Mouse (Mus musculus) CH12.LX (cell line): ENCODE measurements at regions not wholly inside any gene's neighbourhood (a gene's known extent, or its start where the extent isn't known, plus 50 kb on each side); places are given as distances from the start of the nearest gene placed in this dataset.

ENCODE experiments used
- DNase-seq: peaks from one replicate; pipeline ENCODE4 v3.0.0-alpha.2; 2013; ENCODE audit errors: extremely low read depth
- H3K27ac ChIP-seq: 2 replicates; pipeline ENCODE4 v1.5.1; 2012; ENCODE audit warnings: low read depth, mild to moderate bottlenecking, control low read depth, moderate library complexity; ENCODE audit not compliant: insufficient read depth
- H3K27me3 ChIP-seq: replicated peaks from 2 replicates; pipeline ENCODE3; 2012; ENCODE audit warnings: inconsistent platforms
- H3K36me3 ChIP-seq, 2 experiments: replicated peaks in 1 of 2; 2 replicates each; pipeline versions ENCODE3 to v1.6.1; 2012; ENCODE audit warnings: inconsistent platforms in 1 of 2, low read length in 1 of 2, mild to moderate bottlenecking in 1 of 2, mixed read lengths in 1 of 2, moderate library complexity in 1 of 2; ENCODE audit not compliant: control insufficient read depth in 1 of 2, insufficient read depth in 1 of 2
- H3K4me1 ChIP-seq, 2 experiments: 2 replicates each; pipeline ENCODE4 v1.6.1; 2012; ENCODE audit warnings: inconsistent platforms in 1 of 2, moderate library complexity in 1 of 2; ENCODE audit not compliant: insufficient read depth in 2 of 2, control insufficient read depth in 1 of 2
- H3K4me2 ChIP-seq: 2 replicates; pipeline ENCODE4 v1.6.1; 2012; ENCODE audit warnings: low read depth, mild to moderate bottlenecking, control low read depth; ENCODE audit not compliant: poor library complexity, insufficient read depth, severe bottlenecking
- H3K4me3 ChIP-seq, 3 experiments: fragments of 150-350 bp in 1 of 3; sonication (generic) in 1 of 3; replicated peaks in 1 of 3; 2 replicates each; pipeline versions ENCODE3 to v1.5.1; 2011 to 2012; ENCODE audit warnings: low read depth in 2 of 3, low read length in 2 of 3, mild to moderate bottlenecking in 2 of 3, moderate library complexity in 2 of 3, control low read depth in 1 of 3, improper control_type of control experiment in 1 of 3, inconsistent platforms in 1 of 3, mixed read lengths in 1 of 3; ENCODE audit not compliant: poor library complexity in 1 of 3
- H3K79me2 ChIP-seq: replicated peaks from 2 replicates; pipeline ENCODE4 v1.6.1; 2012; ENCODE audit warnings: mild to moderate bottlenecking, moderate library complexity; ENCODE audit not compliant: control insufficient read depth, poor library complexity, insufficient read depth, severe bottlenecking; ENCODE audit errors: extremely low read depth
- H3K9ac ChIP-seq: 2 replicates; pipeline ENCODE4 v1.6.1; 2012; ENCODE audit warnings: low read depth, mild to moderate bottlenecking, control low read depth, moderate library complexity; ENCODE audit not compliant: insufficient read depth
- H3K9me3 ChIP-seq: replicated peaks from 2 replicates; pipeline ENCODE3; 2012; ENCODE audit warnings: low read length, inconsistent platforms, mixed read lengths
- CTCF ChIP-seq, 2 experiments: IDR thresholded peaks in 1 of 2; conservative IDR thresholded peaks in 1 of 2; 2 replicates each; pipeline ENCODE4 v1.5.1; 2011 to 2012; ENCODE audit warnings: low read depth in 2 of 2, low read length in 2 of 2, improper control_type of control experiment in 1 of 2, inconsistent platforms in 1 of 2, mild to moderate bottlenecking in 1 of 2, moderate library complexity in 1 of 2
- E2F4 ChIP-seq: IDR thresholded peaks from 2 replicates; pipeline ENCODE4 v1.6.1; 2011; ENCODE audit warnings: low read depth, low read length, improper control_type of control experiment; ENCODE audit not compliant: insufficient replicate concordance
- EP300 ChIP-seq: IDR thresholded peaks from 2 replicates; pipeline ENCODE4 v1.6.1; 2011; ENCODE audit warnings: low read length, improper control_type of control experiment
- ETS1 ChIP-seq: conservative IDR thresholded peaks from 2 replicates; pipeline ENCODE4 v1.6.1; 2012; ENCODE audit warnings: low read depth, mild to moderate bottlenecking, inconsistent platforms, low read length, improper control_type of control experiment, moderate library complexity
- IRF4 ChIP-seq: IDR thresholded peaks from 2 replicates; pipeline ENCODE4 v1.6.1; 2014; ENCODE audit warnings: low read depth, mild to moderate bottlenecking, inconsistent platforms, low read length, improper control_type of control experiment
- JUN ChIP-seq: IDR thresholded peaks from 2 replicates; pipeline ENCODE4 v1.6.1; 2011; ENCODE audit warnings: low read depth, mild to moderate bottlenecking, low read length, improper control_type of control experiment, moderate library complexity; ENCODE audit not compliant: insufficient read depth
- JUND ChIP-seq: conservative IDR thresholded peaks from 2 replicates; pipeline ENCODE4 v1.6.1; 2011; ENCODE audit warnings: low read depth, low read length, improper control_type of control experiment
- KAT2A ChIP-seq: IDR thresholded peaks from 2 replicates; pipeline ENCODE4 v1.6.1; 2012; ENCODE audit warnings: low read length, improper control_type of control experiment, inconsistent platforms; ENCODE audit not compliant: insufficient replicate concordance
- MAFK ChIP-seq: IDR thresholded peaks from 2 replicates; pipeline ENCODE4 v1.6.1; 2011; ENCODE audit warnings: low read length, improper control_type of control experiment; ENCODE audit not compliant: insufficient replicate concordance
- MAX ChIP-seq: IDR thresholded peaks from 2 replicates; pipeline ENCODE4 v1.6.1; 2011; ENCODE audit warnings: low read length, improper control_type of control experiment
- MYC ChIP-seq: IDR thresholded peaks from 2 replicates; pipeline ENCODE4 v1.6.1; 2011; ENCODE audit warnings: low read depth, mild to moderate bottlenecking, improper control_type of control experiment, low read length
- SMC3 ChIP-seq: IDR thresholded peaks from 2 replicates; pipeline ENCODE4 v1.6.1; 2011; ENCODE audit warnings: low read depth, low read length, improper control_type of control experiment
- TCF12 ChIP-seq: IDR thresholded peaks from 2 replicates; pipeline ENCODE4 v1.6.1; 2014; ENCODE audit warnings: low read depth, mild to moderate bottlenecking, inconsistent platforms, low read length, improper control_type of control experiment
- USF1 ChIP-seq: IDR thresholded peaks from 2 replicates; pipeline ENCODE4 v1.6.1; 2014; ENCODE audit warnings: low read depth, mild to moderate bottlenecking, inconsistent platforms, low read length, improper control_type of control experiment
- dilution Hi-C: fragments of 300-500 bp; cut with MboI; formaldehyde crosslinking; loops from 2 replicates; pipeline ENCODE4 v1.14.3; 2020; ENCODE audit warnings: low sequenced_read_pairs; ENCODE audit not compliant: extremely low pct_unique_long_range_greater_than_20kb, extremely low pct_ligation_motif_present
- in situ Hi-C: fragments of 300-500 bp; cut with MboI; formaldehyde crosslinking; loops from 3 replicates; pipeline ENCODE4 v1.14.3; 2019; ENCODE audit warnings: low sequenced_read_pairs, low pct_ligation_motif_present, low pct_unique_long_range_greater_than_20kb, mixed read lengths

- in situ Hi-C loops = loop anchor here (10.0 kb wide), 1 partner anchor 983 kb away; the partner anchor contains the start of gene Ppp4r3a
- no peaks in the 10 kb centered on the region for H3K36me3 ChIP-seq
- H3K4me1 ChIP-seq = peaks cover 8 to 21% of the 10 kb centered on the region in 2 experiments
- H3K27ac ChIP-seq = no peak overlapping the region
- peak; percentile 47 for DNase-seq
- dilution Hi-C loops = no loop called here
- H3K4me2 ChIP-seq = no peak overlapping the region
- H3K9ac ChIP-seq = no peak overlapping the region
- no peak overlapping the region for H3K4me3 ChIP-seq
- TF ChIP-seq JUN = peak; percentile 43; the same call in 1 of the 2 replicates
- peak; percentile 61 for TF ChIP-seq ETS1
- peak; percentile 41; the same call in 1 of the 2 replicates for TF ChIP-seq TCF12
- TF ChIP-seq MAX = no peak
- 0 out of 2 replicates have a peak, but pooled peaks have one; percentile 21 for TF ChIP-seq MYC
- 0 out of 2 replicates have a peak, but pooled peaks have one; percentile 14 for TF ChIP-seq MAFK
- TF ChIP-seq CTCF (conservative IDR thresholded peaks at IDR 0.05 in 1 of 2, IDR thresholded peaks at IDR 0.05 in 1 of 2; ENCODE audit: low read depth in 2 of 2, low read length in 2 of 2) = no peak
- no peak for TF ChIP-seq USF1
- TF ChIP-seq IRF4 = 0 out of 2 replicates have a peak, but pooled peaks have one; percentile 18
- peak; percentile 74 for TF ChIP-seq EP300
- TF ChIP-seq SMC3 = no peak
- TF ChIP-seq KAT2A = no peak
- peak; percentile 67; the same call in 1 of the 2 replicates for TF ChIP-seq JUND
- H3K27me3 ChIP-seq = peaks cover 3% of the 10 kb centered on the region
- H3K79me2 ChIP-seq = no peaks in the 10 kb centered on the region
- no peaks in the 10 kb centered on the region for H3K9me3 ChIP-seq
These were observed 60.8 kb upstream of the Slc24a4 start for GRCm38 (mm10) chr12:102067685-102068084.

- Histone ChIP-seq H3K9me3 (no peaks in the 10 kb centered on the region), H3K27ac (no peak overlapping the region), H3K27me3 (peaks cover 3% of the 10 kb centered on the region), H3K4me3 (no peak overlapping the region), H3K4me1 (peaks cover 9 to 18% of the 10 kb centered on the region in 2 experiments), H3K9ac (no peak overlapping the region), H3K79me2 (no peaks in the 10 kb centered on the region), H3K4me2 (no peak overlapping the region), H3K36me3 (no peaks in the 10 kb centered on the region)
- DNase-seq = no peak
- dilution Hi-C loops (no loop called here), in situ Hi-C loops (loop anchor here (10.0 kb wide), 1 partner anchor 985 kb away; the partner anchor contains the start of gene Ppp4r3a)
- TF ChIP-seq E2F4 (no peak), ETS1 (no peak), TCF12 (no peak)
These were observed 58.9 kb upstream of the Slc24a4 start for GRCm38 (mm10) chr12:102069521-102070201.
